Mouse (Mus musculus) limb, embryonic 15.5 days (tissue): ENCODE results near the gene Dcdc2b. TPM values are rescaled to one million over a fixed set of nuclear protein-coding genes. Genes with fewer than 3 reads are reported as not detected.

Experiments used
- ATAC-seq: fragments of 200-750 bp; cut with Nextera tagmentation; 2 replicates; pipeline ENCODE4 v1.8.0; 2017; ENCODE audit warnings: low read depth, moderate TSS enrichment; ENCODE audit not compliant: insufficient number of reproducible peaks, low FRiP score, low TSS enrichment
- H3K27ac ChIP-seq: fragments of 300-500 bp; sonication (generic); 2 replicates; pipeline ENCODE4 v1.5.1; 2015; ENCODE audit warnings: moderate library complexity, mild to moderate bottlenecking, inconsistent platforms
- H3K27me3 ChIP-seq: fragments of 300-500 bp; sonication (generic); 2 replicates; pipeline ENCODE4 v1.6.1; 2015; ENCODE audit warnings: inconsistent platforms
- H3K36me3 ChIP-seq: fragments of 300-500 bp; sonication (generic); 2 replicates; pipeline ENCODE4 v1.6.1; 2015; ENCODE audit warnings: inconsistent platforms
- H3K4me1 ChIP-seq: fragments of 300-500 bp; sonication (generic); 2 replicates; pipeline ENCODE4 v1.6.1; 2015; ENCODE audit warnings: inconsistent platforms
- H3K4me2 ChIP-seq: fragments of 300-500 bp; sonication (generic); 2 replicates; pipeline ENCODE4 v1.6.1; 2015; ENCODE audit warnings: mild to moderate bottlenecking, inconsistent platforms
- H3K4me3 ChIP-seq: fragments of 300-500 bp; sonication (generic); 2 replicates; pipeline ENCODE4 v1.5.1; 2015; ENCODE audit warnings: mild to moderate bottlenecking, inconsistent platforms
- H3K9ac ChIP-seq: fragments of 300-500 bp; sonication (generic); 2 replicates; pipeline ENCODE4 v1.6.1; 2015; ENCODE audit warnings: inconsistent platforms
- H3K9me3 ChIP-seq: fragments of 300-500 bp; sonication (generic); 2 replicates; pipeline ENCODE4 v1.6.1; 2016; ENCODE audit warnings: inconsistent platforms
- WGBS: fragments of 180-500 bp; shearing (Covaris S2); methylation state at CpG from one replicate; pipeline ENCODE4 v1.1.7; 2015; 5-methylcytosine and 5-hydroxymethylcytosine counted together
- polyA plus RNA-seq: library from polyadenylated mRNA; unstranded; fragments of >200 nt; fragmentation: Nextera tagmentation; extraction: Ambion mirVana; gene quantifications from 2 replicates; pipeline ENCODE4 v1.2.1, GENCODE M21; 2015

Gene Dcdc2b
- polyA plus RNA-seq, 1 experiment from 2014 or later: 2.4 TPM

DNA sequence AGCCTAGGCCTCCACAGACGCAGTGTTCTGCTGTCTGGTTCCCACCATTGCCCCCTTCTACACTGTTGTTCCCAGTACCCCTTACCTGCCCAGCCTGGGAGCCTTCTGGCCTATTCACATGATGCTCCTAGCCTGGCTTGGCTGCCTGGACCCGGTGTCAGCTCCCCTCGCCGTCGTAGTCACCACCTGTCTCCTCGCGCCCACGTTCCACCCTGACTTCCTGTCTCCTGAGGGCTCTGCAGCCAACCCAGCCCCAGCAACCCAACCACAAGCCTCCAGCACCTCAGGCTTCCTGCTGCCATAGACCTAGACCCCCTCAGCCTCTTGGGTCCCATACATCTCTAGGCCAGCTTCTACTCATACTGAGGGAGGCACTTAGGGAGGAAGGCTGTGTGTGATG, 40.6 kb downstream of the Dcdc2b start, which contains the start of gene Lck:
Gene Lck, minus strand, starts transcription at position 212 of the 400 bp plus-strand sequence.
- no peak for ATAC-seq
- Histone ChIP-seq H3K4me2 (no peak within 1 kb of the TSS), H3K9ac (no peak within 1 kb of the TSS), H3K9me3 (no peaks in the 10 kb centered on the region), H3K4me1 (peaks cover 10% of the 10 kb centered on the region), H3K27ac (no peak within 1 kb of the TSS), H3K36me3 (no peaks in the 10 kb centered on the region), H3K27me3 (no peaks in the 10 kb centered on the region), H3K4me3 (no peak within 1 kb of the TSS)
- 84% methylated on average over 8 of the region's 8 CpGs for WGBS

- no peak for ATAC-seq
- H3K9ac ChIP-seq: no peak overlapping the region
- no peak overlapping the region for H3K4me2 ChIP-seq
- no peak overlapping the region for H3K27ac ChIP-seq
- no peaks in the 10 kb centered on the region for H3K9me3 ChIP-seq
- no peak overlapping the region for H3K4me3 ChIP-seq
- no peaks in the 10 kb centered on the region for H3K36me3 ChIP-seq
- peaks cover 10% of the 10 kb centered on the region for H3K4me1 ChIP-seq
- WGBS: 93% methylated on average over 4 of the region's 4 CpGs
- no peaks in the 10 kb centered on the region for H3K27me3 ChIP-seq
Measured at GRCm38 (mm10) chr4:129573093-129573370, 41.0 kb downstream of the Dcdc2b start.

GRCm38 (mm10) chr4:129572236-129573092, 41.6 kb downstream of the Dcdc2b start:
- Histone ChIP-seq H3K9ac (no peak overlapping the region), H3K4me1 (peaks cover 10% of the 10 kb centered on the region), H3K9me3 (no peaks in the 10 kb centered on the region), H3K4me2 (no peak overlapping the region), H3K27ac (no peak overlapping the region), H3K27me3 (no peaks in the 10 kb centered on the region), H3K36me3 (no peaks in the 10 kb centered on the region), H3K4me3 (no peak overlapping the region)
- no peak for ATAC-seq
- WGBS: 81% methylated on average over 13 of the region's 13 CpGs

GRCm38 (mm10) chr4:129571551-129572084, 42.4 kb downstream of the Dcdc2b start:
- Histone ChIP-seq H3K9me3 (no peaks in the 10 kb centered on the region), H3K9ac (no peak overlapping the region), H3K4me1 (0 out of 2 replicates have a peak, but pooled peaks cover 6% of the 10 kb centered on the region), H3K4me3 (no peak overlapping the region), H3K36me3 (no peaks in the 10 kb centered on the region), H3K27ac (no peak overlapping the region), H3K4me2 (no peak overlapping the region), H3K27me3 (no peaks in the 10 kb centered on the region)
- no peak for ATAC-seq
- WGBS: 69% methylated on average over 8 of the region's 8 CpGs

- no peak overlapping the region for H3K4me2 ChIP-seq
- 0 out of 2 replicates have a peak, but pooled peaks cover under 1% of the 10 kb centered on the region for H3K4me1 ChIP-seq
- 83% methylated on average over 6 of the region's 6 CpGs for WGBS
- no peak overlapping the region for H3K27ac ChIP-seq
- no peak for ATAC-seq
- no peak overlapping the region for H3K4me3 ChIP-seq
- no peaks in the 10 kb centered on the region for H3K9me3 ChIP-seq
- H3K27me3 ChIP-seq: no peaks in the 10 kb centered on the region
- no peak overlapping the region for H3K9ac ChIP-seq
- H3K36me3 ChIP-seq: no peaks in the 10 kb centered on the region
Measured at GRCm38 (mm10) chr4:129570028-129570427, 44.0 kb downstream of the Dcdc2b start.

DNA sequence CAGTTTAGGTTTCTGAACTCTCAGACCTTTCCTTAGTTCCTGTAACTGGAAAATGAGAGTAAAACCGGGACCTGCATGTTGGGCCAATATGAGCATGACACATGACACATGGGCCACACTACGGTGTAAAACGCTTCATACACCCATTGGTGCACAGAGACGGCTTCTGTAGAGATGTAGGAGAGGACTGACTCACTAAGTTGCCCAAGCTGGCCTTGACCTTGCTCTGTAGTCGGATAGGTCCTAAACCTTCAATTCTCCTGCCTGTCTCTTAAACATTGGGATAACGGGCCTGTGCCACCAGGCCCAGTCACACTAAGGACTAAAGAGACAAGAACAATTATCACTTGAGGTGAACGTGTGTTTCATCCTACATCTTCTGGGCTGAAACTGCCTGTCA, 45.7 kb downstream of the Dcdc2b start:
- H3K36me3 ChIP-seq: no peaks in the 10 kb centered on the region
- no peaks in the 10 kb centered on the region for H3K27me3 ChIP-seq
- H3K27ac ChIP-seq: no peak overlapping the region
- no peak overlapping the region for H3K4me3 ChIP-seq
- 90% methylated on average over 7 of the region's 7 CpGs for WGBS
- no peaks in the 10 kb centered on the region for H3K4me1 ChIP-seq
- ATAC-seq: no peak
- H3K4me2 ChIP-seq: no peak overlapping the region
- no peaks in the 10 kb centered on the region for H3K9me3 ChIP-seq
- H3K9ac ChIP-seq: no peak overlapping the region

DNA sequence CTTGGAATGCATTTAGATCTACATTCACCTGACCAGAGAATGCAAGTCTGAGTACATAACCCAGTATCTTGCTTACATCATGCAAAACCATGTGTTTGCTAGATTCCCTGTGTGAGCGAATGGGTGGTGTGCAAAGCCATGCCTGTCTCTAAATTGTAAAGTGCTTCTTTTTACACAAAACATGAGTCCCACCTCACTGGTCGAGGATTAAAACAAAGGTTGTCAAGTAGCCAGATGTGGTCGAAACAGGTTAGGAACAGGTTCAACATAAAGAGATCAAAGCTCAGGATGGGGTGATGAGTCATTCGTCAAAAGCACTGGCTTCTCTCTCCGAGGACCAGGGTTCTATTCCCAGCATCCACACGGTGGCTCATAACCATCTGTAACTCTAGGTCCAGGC, 48.9 kb downstream of the Dcdc2b start:
- H3K4me2 ChIP-seq: no peak overlapping the region
- H3K27me3 ChIP-seq: no peaks in the 10 kb centered on the region
- WGBS: 79% methylated on average over 6 of the region's 6 CpGs

DNA sequence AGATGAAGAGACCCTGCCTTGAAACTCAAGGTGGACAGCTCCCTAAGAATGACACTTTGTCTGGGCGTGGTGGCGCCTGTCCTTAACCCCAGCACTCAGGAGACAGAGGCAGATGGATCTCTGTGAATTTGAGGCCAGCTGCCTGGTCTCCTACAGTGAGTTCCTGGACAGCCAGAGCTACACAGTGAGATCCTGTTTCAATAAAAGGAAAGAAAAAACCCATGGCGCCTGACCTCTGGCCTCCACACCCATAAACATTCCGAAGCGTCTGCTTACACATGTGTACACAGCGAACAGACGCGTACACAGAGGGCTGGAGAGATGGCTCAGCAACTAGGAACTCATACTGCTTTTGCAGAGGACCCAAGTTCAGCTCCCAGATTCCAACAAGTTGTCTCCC, 50.3 kb downstream of the Dcdc2b start:
- WGBS: 25% methylated on average over 8 of the region's 8 CpGs
- H3K9me3 ChIP-seq: no peaks in the 10 kb centered on the region
- no peaks in the 10 kb centered on the region for H3K27me3 ChIP-seq
- no peak overlapping the region for H3K4me3 ChIP-seq
- H3K9ac ChIP-seq: no peak overlapping the region
- no peak overlapping the region for H3K27ac ChIP-seq
- H3K36me3 ChIP-seq: no peaks in the 10 kb centered on the region
- H3K4me2 ChIP-seq: no peak overlapping the region
- H3K4me1 ChIP-seq: no peaks in the 10 kb centered on the region
- ATAC-seq: no peak

More for the DNA sequence above, 48.9 kb downstream of the Dcdc2b start:
- Histone ChIP-seq H3K9me3 (no peaks in the 10 kb centered on the region), H3K27ac (no peak overlapping the region), H3K4me1 (no peaks in the 10 kb centered on the region), H3K36me3 (no peaks in the 10 kb centered on the region), H3K4me3 (no peak overlapping the region), H3K9ac (no peak overlapping the region)
- ATAC-seq: no peak

- H3K9ac ChIP-seq: no peak overlapping the region
- WGBS: 88% methylated on average over 5 of the region's 5 CpGs
- no peaks in the 10 kb centered on the region; the same call in 1 of the 2 replicates for H3K4me1 ChIP-seq
- no peak for ATAC-seq
- no peaks in the 10 kb centered on the region for H3K27me3 ChIP-seq
- no peaks in the 10 kb centered on the region for H3K36me3 ChIP-seq
- H3K9me3 ChIP-seq: no peaks in the 10 kb centered on the region
- H3K4me3 ChIP-seq: no peak overlapping the region
- H3K4me2 ChIP-seq: no peak overlapping the region
- no peak overlapping the region for H3K27ac ChIP-seq
Measured at GRCm38 (mm10) chr4:129561184-129561583, 52.9 kb downstream of the Dcdc2b start.

Other genes starting within 250 kb of the Dcdc2b start
- 15.8 and 16.4 TPM in 2 replicates for gene Zbtb8a, start 236.1 kb downstream of the Dcdc2b start, polyA plus RNA-seq
- 0.86 and 1.00 TPM in 2 replicates for gene Zbtb8b, start 173.4 kb downstream of the Dcdc2b start, polyA plus RNA-seq
- 30.2 and 30.8 TPM in 2 replicates for gene Bsdc1, start 152.7 kb downstream of the Dcdc2b start, polyA plus RNA-seq
- not detected in 2 replicates for gene Tssk3, start 123.2 kb downstream of the Dcdc2b start, polyA plus RNA-seq
- gene Fam229a, start 123.1 kb downstream of the Dcdc2b start, polyA plus RNA-seq: not detected in 2 replicates
- gene Marcksl1, start 100.7 kb downstream of the Dcdc2b start, polyA plus RNA-seq: 445 and 538 TPM in 2 replicates
- gene Hdac1, start 71.5 kb downstream of the Dcdc2b start, polyA plus RNA-seq: 196 and 204 TPM in 2 replicates
- gene Lck, start 40.6 kb downstream of the Dcdc2b start, polyA plus RNA-seq: 5.8 and 6.3 TPM in 2 replicates
- gene Fam167b, start 35.7 kb downstream of the Dcdc2b start, polyA plus RNA-seq: 6.9 and 7.0 TPM in 2 replicates
- 275 and 278 TPM in 2 replicates for gene Eif3i, start 13.6 kb downstream of the Dcdc2b start, polyA plus RNA-seq
- gene Tmem234, start 13.6 kb downstream of the Dcdc2b start, polyA plus RNA-seq: 192 and 199 TPM in 2 replicates
- gene Iqcc, start 4.8 kb upstream of the Dcdc2b start, polyA plus RNA-seq: 28.2 and 29.6 TPM in 2 replicates
- gene Ccdc28b, start 9.7 kb upstream of the Dcdc2b start, polyA plus RNA-seq: 50.8 and 50.9 TPM in 2 replicates
- gene Txlna, start 26.8 kb upstream of the Dcdc2b start, polyA plus RNA-seq: 84.9 and 92.7 TPM in 2 replicates
- 15.3 TPM in 2 replicates for gene Kpna6, start 58.5 kb upstream of the Dcdc2b start, polyA plus RNA-seq
- gene Tmem39b, start 82.6 kb upstream of the Dcdc2b start, polyA plus RNA-seq: 12.9 and 15.9 TPM in 2 replicates
- 79.2 and 95.9 TPM in 2 replicates for gene Khdrbs1, start 128.0 kb upstream of the Dcdc2b start, polyA plus RNA-seq
- 339 and 355 TPM in 2 replicates for gene Ptp4a2, start 197.0 kb upstream of the Dcdc2b start, polyA plus RNA-seq